In the genomic region with DNA sequence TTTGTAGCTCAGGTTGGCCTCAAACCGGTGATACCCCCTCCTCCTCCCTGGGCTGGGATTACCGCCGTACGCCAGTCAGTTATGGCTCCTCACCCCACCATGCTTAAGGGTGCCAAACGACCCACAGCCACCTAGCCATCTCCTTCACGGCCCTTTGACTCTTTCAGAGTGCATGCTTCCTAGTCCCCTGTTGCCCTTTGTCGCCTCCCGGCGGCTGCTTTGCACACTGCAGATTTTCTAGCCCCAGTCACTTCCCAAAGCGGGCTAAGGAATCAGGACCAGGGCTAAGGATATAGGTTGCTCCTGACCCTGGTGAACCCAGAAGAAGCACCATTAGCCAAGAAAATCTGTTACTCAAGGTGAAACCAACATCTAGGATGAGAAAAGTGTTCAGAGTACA, we compare ENCODE assay signal across 9 mouse cellular contexts. TPM values are rescaled to one million over a fixed set of nuclear protein-coding genes. Genes with fewer than 3 reads are reported as not detected.
DNase-seq lines count a peak whose midpoint lies in the region; ATAC-seq and TF ChIP-seq lines count a peak whose summit lies in the region.
"Had no signal": no experiment of that assay in that cellular context is flagged by ENCODE, and none has a peak within 500 bp of the region (broad histone marks: within the 10 kb centered on the region; RNA-seq: fewer than 3 reads in every experiment).

No protein-coding gene starts in this region.

- H3K27ac ChIP-seq in liver, embryonic 12.5 days: no peak overlapping the region
- H3K27ac ChIP-seq in cerebellum, adult 2 months (ENCODE audit: insufficient read depth, low read length): no peak overlapping the region
- no peak overlapping the region for H3K27ac ChIP-seq in liver, postnatal 0 days (ENCODE audit: low read depth)
- H3K27ac ChIP-seq in small intestine, adult 2 months (ENCODE audit: insufficient read depth, low read depth, low read length): no peak overlapping the region
- no peak overlapping the region for H3K27ac ChIP-seq in forebrain, embryonic 16.5 days (ENCODE audit: low read length)
- H3K27ac ChIP-seq: hindbrain, embryonic 15.5 days had no signal

- no peaks in the 10 kb centered on the region for H3K27me3 ChIP-seq in liver, embryonic 12.5 days (replicated peaks)
- no peaks in the 10 kb centered on the region for H3K27me3 ChIP-seq in Patski
- H3K27me3 ChIP-seq in cerebellum, adult 2 months (ENCODE audit: control insufficient read depth, insufficient read depth, low read length): no peaks in the 10 kb centered on the region
- no peaks in the 10 kb centered on the region for H3K27me3 ChIP-seq in liver, postnatal 0 days (ENCODE audit: insufficient read depth, low read length)
- no peaks in the 10 kb centered on the region for H3K27me3 ChIP-seq in small intestine, adult 2 months (ENCODE audit: control insufficient read depth, insufficient read depth, low read length)
- no peaks in the 10 kb centered on the region for H3K27me3 ChIP-seq in forebrain, embryonic 16.5 days (replicated peaks; ENCODE audit: control insufficient read depth, insufficient read depth, low read length)
- H3K27me3 ChIP-seq: hindbrain, embryonic 15.5 days had no signal

- no peak for TF ChIP-seq POLR2A in cerebellum, adult 2 months (IDR thresholded peaks at IDR 0.05; ENCODE audit: borderline replicate concordance, insufficient read depth, low read length)
- no peak for TF ChIP-seq POLR2A in small intestine, adult 2 months (IDR thresholded peaks at IDR 0.05; ENCODE audit: low read depth, low read length)

- TF ChIP-seq CTCF in Patski (IDR thresholded peaks at IDR 0.05): peak; percentile 83
- peak; percentile 81 for TF ChIP-seq CTCF in cerebellum, adult 2 months (IDR thresholded peaks at IDR 0.05; ENCODE audit: borderline replicate concordance, insufficient read depth, low read depth, low read length)
- peak; percentile 89 for TF ChIP-seq CTCF in liver, postnatal 0 days (IDR thresholded peaks at IDR 0.05; ENCODE audit: low read depth)
- peak; percentile 76 for TF ChIP-seq CTCF in small intestine, adult 2 months (IDR thresholded peaks at IDR 0.05; ENCODE audit: extremely low read depth, insufficient read length, insufficient replicate concordance, low read depth, low read length)

- H3K9me3 ChIP-seq in liver, embryonic 12.5 days (replicated peaks): peaks cover 4% of the 10 kb centered on the region; the same call in 1 of the 2 replicates
- no peaks in the 10 kb centered on the region for H3K9me3 ChIP-seq in liver, postnatal 0 days (ENCODE audit: low read length)
- no peaks in the 10 kb centered on the region for H3K9me3 ChIP-seq in forebrain, embryonic 16.5 days (ENCODE audit: control insufficient read depth, low read length)
- H3K9me3 ChIP-seq: hindbrain, embryonic 15.5 days had no signal

- H3K4me3 ChIP-seq in liver, embryonic 12.5 days: no peak overlapping the region
- no peak overlapping the region for H3K4me3 ChIP-seq in cerebellum, adult 2 months (replicated peaks; ENCODE audit: insufficient read depth, low read depth, low read length)
- no peak overlapping the region for H3K4me3 ChIP-seq in liver, postnatal 0 days (ENCODE audit: low read depth, low read length)
- H3K4me3 ChIP-seq in small intestine, adult 2 months (ENCODE audit: low read depth, low read length): no peak overlapping the region
- no peak overlapping the region for H3K4me3 ChIP-seq in forebrain, embryonic 16.5 days (replicated peaks; ENCODE audit: low read length)
- H3K4me3 ChIP-seq: hindbrain, embryonic 15.5 days had no signal

- in situ Hi-C loops in Patski (cut with MboI; ENCODE audit: low pct_unique_long_range_greater_than_20kb): no loop called here

- no peak for ATAC-seq in liver, embryonic 12.5 days
- no peak for ATAC-seq in Patski
- ATAC-seq in granulocyte monocyte progenitor cell, adult 5-6 weeks (replicated peaks; ENCODE audit: poor library complexity, severe bottlenecking): peak; percentile 87
- ATAC-seq in liver, postnatal 0 days: no peak
- ATAC-seq in forebrain, embryonic 16.5 days: no peak

- no peaks in the 10 kb centered on the region for H3K36me3 ChIP-seq in liver, embryonic 12.5 days
- no peaks in the 10 kb centered on the region for H3K36me3 ChIP-seq in liver, postnatal 0 days (replicated peaks; ENCODE audit: insufficient read depth, low read length)
- no peaks in the 10 kb centered on the region for H3K36me3 ChIP-seq in small intestine, adult 2 months (ENCODE audit: control insufficient read depth, insufficient read depth, low read length)
- no peaks in the 10 kb centered on the region for H3K36me3 ChIP-seq in forebrain, embryonic 16.5 days (ENCODE audit: control insufficient read depth, insufficient read depth)
- H3K36me3 ChIP-seq: hindbrain, embryonic 15.5 days had no signal

- H3K9ac ChIP-seq in liver, embryonic 12.5 days: no peak overlapping the region
- H3K9ac ChIP-seq in liver, postnatal 0 days (replicated peaks): no peak overlapping the region
- no peak overlapping the region for H3K9ac ChIP-seq in forebrain, embryonic 16.5 days (replicated peaks; ENCODE audit: low read depth, low read length)
- H3K9ac ChIP-seq: hindbrain, embryonic 15.5 days had no signal

- no peaks in the 10 kb centered on the region for H3K4me1 ChIP-seq in liver, embryonic 12.5 days
- no peaks in the 10 kb centered on the region for H3K4me1 ChIP-seq in cerebellum, adult 2 months (ENCODE audit: control insufficient read depth, insufficient read depth, low read length)
- H3K4me1 ChIP-seq in liver, postnatal 0 days (ENCODE audit: insufficient read depth): no peaks in the 10 kb centered on the region
- H3K4me1 ChIP-seq in small intestine, adult 2 months (ENCODE audit: control insufficient read depth, insufficient read depth, insufficient read length, low read length): no peaks in the 10 kb centered on the region
- H3K4me1 ChIP-seq in forebrain, embryonic 16.5 days (replicated peaks; ENCODE audit: control insufficient read depth, insufficient read depth, low read length): no peaks in the 10 kb centered on the region
- H3K4me1 ChIP-seq: hindbrain, embryonic 15.5 days had no signal

- H3K4me2 ChIP-seq in liver, embryonic 12.5 days: no peak overlapping the region
- no peak overlapping the region for H3K4me2 ChIP-seq in liver, postnatal 0 days (ENCODE audit: low read depth, low read length)
- no peak overlapping the region for H3K4me2 ChIP-seq in forebrain, embryonic 16.5 days (ENCODE audit: low read length)
- H3K4me2 ChIP-seq: hindbrain, embryonic 15.5 days had no signal

- DNase-seq in liver: peak; percentile 56
- no peak for DNase-seq in Patski (ENCODE audit: low read depth, low spot score)
- peak; percentile 48 to 69 for DNase-seq in cerebellum, adult 2 months
- peak; percentile 79 for DNase-seq in liver, postnatal 0 days

- TF ChIP-seq EP300 in liver, postnatal 0 days (IDR thresholded peaks at IDR 0.05; ENCODE audit: low read depth): no peak

- POLR2A ChIA-PET in Patski (lab: Charles Lee): no interaction called here

- 21% methylated on average over 7 of the region's 10 CpGs for WGBS in liver, embryonic 12.5 days (ENCODE audit: insufficient replicate concordance)
- WGBS in cerebellum, adult 2 months: 16% methylated on average over 10 of the region's 10 CpGs
- WGBS in liver, postnatal 0 days (ENCODE audit: insufficient replicate concordance): 26% methylated on average over 10 of the region's 10 CpGs
- 17% methylated on average over 10 of the region's 10 CpGs for WGBS in small intestine, adult 2 months
- 30% methylated on average over 10 of the region's 10 CpGs for WGBS in forebrain, embryonic 16.5 days

- CTCF ChIA-PET in Patski (lab: Charles Lee): interaction anchor here (1.0 to 1.7 kb wide), 5 partner anchors 18 to 66 kb away, joined by 3 to 9 read pairs (median 3); a partner anchor contains a TSS

RNA-seq across cellular contexts. Expression of a gene that starts 34.9 kb away (rescaled TPM):
- 2.8 and 3.1 TPM in 2 replicates for polyA plus RNA-seq in liver, embryonic 12.5 days (2016; fragmentation: Nextera tagmentation; extraction: Ambion mirVana)
- polyA plus RNA-seq in Patski (2021): 26.5 TPM
- polyA plus RNA-seq in cerebellum, adult 2 months (2012; rRNA removed): 27.3 and 29.6 TPM in 2 replicates
- 1.2 and 4.1 TPM in 2 replicates for total RNA-seq in granulocyte monocyte progenitor cell, adult 5-6 weeks (2014; fragmentation: Nextera tagmentation)
- 2.3 and 3.2 TPM in 2 replicates for total RNA-seq in granulocyte monocyte progenitor cell, adult 5-6 weeks (2017)
- polyA plus RNA-seq in liver, postnatal 0 days (2015; fragmentation: Nextera tagmentation; extraction: Ambion mirVana): 4.0 and 4.5 TPM in 2 replicates
- 19.0 and 58.6 TPM in 2 replicates for polyA plus RNA-seq in small intestine, adult 2 months (2012; rRNA removed)
- 14.4 and 14.8 TPM in 2 replicates for polyA plus RNA-seq in forebrain, embryonic 16.5 days (2015; fragmentation: Nextera tagmentation; extraction: Ambion mirVana)

RNA-seq across cellular contexts. Expression of a gene that starts 44.6 kb away (rescaled TPM):
- 150 and 152 TPM in 2 replicates for polyA plus RNA-seq in liver, embryonic 12.5 days (2016; fragmentation: Nextera tagmentation; extraction: Ambion mirVana)
- 134 TPM for polyA plus RNA-seq in Patski (2021)
- polyA plus RNA-seq in cerebellum, adult 2 months (2012; rRNA removed): 67.0 and 72.8 TPM in 2 replicates
- 226 and 268 TPM in 2 replicates for total RNA-seq in granulocyte monocyte progenitor cell, adult 5-6 weeks (2014; fragmentation: Nextera tagmentation)
- 234 and 267 TPM in 2 replicates for total RNA-seq in granulocyte monocyte progenitor cell, adult 5-6 weeks (2017)
- 48.4 and 51.6 TPM in 2 replicates for polyA plus RNA-seq in liver, postnatal 0 days (2015; fragmentation: Nextera tagmentation; extraction: Ambion mirVana)
- 15.7 and 26.6 TPM in 2 replicates for polyA plus RNA-seq in small intestine, adult 2 months (2012; rRNA removed)
- 84.4 and 86.8 TPM in 2 replicates for polyA plus RNA-seq in forebrain, embryonic 16.5 days (2015; fragmentation: Nextera tagmentation; extraction: Ambion mirVana)

RNA-seq across cellular contexts. Expression of a gene that starts 53.5 kb away (rescaled TPM):
- polyA plus RNA-seq in liver, embryonic 12.5 days (2016; fragmentation: Nextera tagmentation; extraction: Ambion mirVana): 4.6 and 5.4 TPM in 2 replicates
- 25.4 TPM for polyA plus RNA-seq in Patski (2021)
- polyA plus RNA-seq in cerebellum, adult 2 months (2012; rRNA removed): 44.2 and 44.4 TPM in 2 replicates
- total RNA-seq in granulocyte monocyte progenitor cell, adult 5-6 weeks (2014; fragmentation: Nextera tagmentation): 1.2 and 2.3 TPM in 2 replicates
- total RNA-seq in granulocyte monocyte progenitor cell, adult 5-6 weeks (2017): 2.0 and 2.8 TPM in 2 replicates
- 1.3 and 1.4 TPM in 2 replicates for polyA plus RNA-seq in liver, postnatal 0 days (2015; fragmentation: Nextera tagmentation; extraction: Ambion mirVana)
- 1.1 and 2.3 TPM in 2 replicates for polyA plus RNA-seq in small intestine, adult 2 months (2012; rRNA removed)
- 3.8 and 4.1 TPM in 2 replicates for polyA plus RNA-seq in forebrain, embryonic 16.5 days (2015; fragmentation: Nextera tagmentation; extraction: Ambion mirVana)
